Mouse (Mus musculus): ENCODE data around the gene Lin54. TPM values are rescaled to one million over a fixed set of nuclear protein-coding genes. Genes with fewer than 3 reads are reported as not detected.
A peak's percentile ranks its signal among the peaks of the same experiment; 100 is the strongest.

The Lin54 gene
- polyA plus RNA-seq, 1 experiment from 2014 or later: 13.0 TPM

GRCm38 (mm10) chr5:100518049-100519026, 17.9 kb upstream of the Lin54 start, which contains the start of gene Cops4:
TSS of gene Cops4 (plus strand) at chr5:100518309.
- WGBS: under 1% methylated on average over 64 of the region's 64 CpGs
- Histone ChIP-seq H3K4me3 (peak within 1 kb of the TSS; percentile 87), H3K4me1 (replicated peaks) (peaks cover 17% of the 10 kb centered on the region), H3K27me3 (ENCODE audit: insufficient read depth, poor library complexity, severe bottlenecking) (no peaks in the 10 kb centered on the region), H3K36me3 (peaks cover 11% of the 10 kb centered on the region), H3K27ac (peak within 1 kb of the TSS; percentile 94), H3K9me3 (no peaks in the 10 kb centered on the region)
- peak; percentile 97 for DNase-seq (ENCODE audit: low spot score)

- DNase-seq (ENCODE audit: low spot score): no peak
- Histone ChIP-seq H3K27me3 (ENCODE audit: insufficient read depth, poor library complexity, severe bottlenecking) (no peaks in the 10 kb centered on the region), H3K4me3 (no peak overlapping the region), H3K9me3 (no peaks in the 10 kb centered on the region), H3K27ac (no peak overlapping the region), H3K4me1 (replicated peaks) (peaks cover 2% of the 10 kb centered on the region; the same call in 1 of the 2 replicates), H3K36me3 (no peaks in the 10 kb centered on the region)
These were observed 12.1 kb upstream of the Lin54 start for GRCm38 (mm10) chr5:100512576-100512975.

- DNase-seq (ENCODE audit: low spot score): no peak
- H3K27ac ChIP-seq: no peak overlapping the region
- WGBS: 77% methylated on average over 11 of the region's 11 CpGs
- no peaks in the 10 kb centered on the region for H3K27me3 ChIP-seq (ENCODE audit: insufficient read depth, poor library complexity, severe bottlenecking)
- no peak overlapping the region for H3K4me3 ChIP-seq
- H3K9me3 ChIP-seq: no peaks in the 10 kb centered on the region
- no peaks in the 10 kb centered on the region for H3K36me3 ChIP-seq
- no peaks in the 10 kb centered on the region for H3K4me1 ChIP-seq (replicated peaks)
These were observed 8.8 kb upstream of the Lin54 start for GRCm38 (mm10) chr5:100509247-100509646.

- H3K27me3 ChIP-seq (ENCODE audit: insufficient read depth, poor library complexity, severe bottlenecking): no peaks in the 10 kb centered on the region
- WGBS: 88% methylated on average over 4 of the region's 4 CpGs
- peak overlapping the region; percentile 89 for H3K27ac ChIP-seq
- no peaks in the 10 kb centered on the region for H3K9me3 ChIP-seq
- H3K36me3 ChIP-seq: no peaks in the 10 kb centered on the region
- H3K4me1 ChIP-seq (replicated peaks): peaks cover 24% of the 10 kb centered on the region
- no peak for DNase-seq (ENCODE audit: low spot score)
- no peak overlapping the region; the same call in 1 of the 2 replicates for H3K4me3 ChIP-seq
These were observed 828 bp upstream of the Lin54 start for GRCm38 (mm10) chr5:100501267-100501666.

GRCm38 (mm10) chr5:100499831-100500304, 571 bp downstream of the Lin54 start:
- Histone ChIP-seq H3K36me3 (no peaks in the 10 kb centered on the region), H3K9me3 (no peaks in the 10 kb centered on the region), H3K27me3 (ENCODE audit: insufficient read depth, poor library complexity, severe bottlenecking) (no peaks in the 10 kb centered on the region), H3K4me1 (replicated peaks) (peaks cover 24% of the 10 kb centered on the region), H3K27ac (peak overlapping the region; percentile 89), H3K4me3 (peak overlapping the region; percentile 87)
- 4% methylated on average over 41 of the region's 41 CpGs for WGBS
- DNase-seq (ENCODE audit: low spot score): peak; percentile 64

GRCm38 (mm10) chr5:100499243-100499642, 1.2 kb downstream of the Lin54 start:
- no peak for DNase-seq (ENCODE audit: low spot score)
- Histone ChIP-seq H3K9me3 (no peaks in the 10 kb centered on the region), H3K27me3 (ENCODE audit: insufficient read depth, poor library complexity, severe bottlenecking) (no peaks in the 10 kb centered on the region), H3K4me3 (peak overlapping the region; percentile 87), H3K4me1 (replicated peaks) (peaks cover 24% of the 10 kb centered on the region), H3K36me3 (no peaks in the 10 kb centered on the region), H3K27ac (peak overlapping the region; percentile 89; the same call in 1 of the 2 replicates)
- WGBS: 36% methylated on average over 2 of the region's 2 CpGs

GRCm38 (mm10) chr5:100498436-100499180, 1.8 kb downstream of the Lin54 start:
- no peaks in the 10 kb centered on the region for H3K9me3 ChIP-seq
- DNase-seq (ENCODE audit: low spot score): peak; percentile 79
- H3K4me1 ChIP-seq (replicated peaks): peaks cover 24% of the 10 kb centered on the region
- no peaks in the 10 kb centered on the region for H3K27me3 ChIP-seq (ENCODE audit: insufficient read depth, poor library complexity, severe bottlenecking)
- peak overlapping the region; percentile 87 for H3K4me3 ChIP-seq
- H3K36me3 ChIP-seq: no peaks in the 10 kb centered on the region
- 1% methylated on average over 46 of the region's 46 CpGs for WGBS
- peak overlapping the region; percentile 90 for H3K27ac ChIP-seq

GRCm38 (mm10) chr5:100491704-100492103, 8.7 kb downstream of the Lin54 start:
- Histone ChIP-seq H3K4me3 (no peak overlapping the region), H3K4me1 (replicated peaks) (0 out of 2 replicates have a peak, but pooled peaks cover 6% of the 10 kb centered on the region), H3K36me3 (peaks cover 3% of the 10 kb centered on the region; the same call in 1 of the 2 replicates), H3K27ac (no peak overlapping the region), H3K9me3 (no peaks in the 10 kb centered on the region), H3K27me3 (ENCODE audit: insufficient read depth, poor library complexity, severe bottlenecking) (no peaks in the 10 kb centered on the region)
- WGBS: 48% methylated on average over 4 of the region's 4 CpGs
- DNase-seq (ENCODE audit: low spot score): no peak

- H3K4me3 ChIP-seq: no peak overlapping the region
- WGBS: 94% methylated on average over 2 of the region's 2 CpGs
These were observed 11.1 kb downstream of the Lin54 start for GRCm38 (mm10) chr5:100489340-100489739.

GRCm38 (mm10) chr5:100488231-100488630, 12.2 kb downstream of the Lin54 start:
- Histone ChIP-seq H3K27ac (no peak overlapping the region), H3K9me3 (no peaks in the 10 kb centered on the region), H3K4me3 (no peak overlapping the region), H3K36me3 (peaks cover 28% of the 10 kb centered on the region), H3K27me3 (ENCODE audit: insufficient read depth, poor library complexity, severe bottlenecking) (no peaks in the 10 kb centered on the region), H3K4me1 (replicated peaks) (0 out of 2 replicates have a peak, but pooled peaks cover 6% of the 10 kb centered on the region)
- whole genome bisulfite sequencing: 95% methylated on average over 3 of the region's 3 CpGs
- no peak for DNase-seq (ENCODE audit: low spot score)

More at GRCm38 (mm10) chr5:100489340-100489739, 11.1 kb downstream of the Lin54 start:
- H3K27ac ChIP-seq: no peak overlapping the region
- H3K4me1 ChIP-seq (replicated peaks): 0 out of 2 replicates have a peak, but pooled peaks cover 6% of the 10 kb centered on the region
- H3K9me3 ChIP-seq: no peaks in the 10 kb centered on the region
- no peak for DNase-seq (ENCODE audit: low spot score)
- H3K27me3 ChIP-seq (ENCODE audit: insufficient read depth, poor library complexity, severe bottlenecking): no peaks in the 10 kb centered on the region
- peaks cover 17% of the 10 kb centered on the region for H3K36me3 ChIP-seq

- Histone ChIP-seq H3K36me3 (peaks cover 30% of the 10 kb centered on the region), H3K4me1 (replicated peaks) (0 out of 2 replicates have a peak, but pooled peaks cover 6% of the 10 kb centered on the region), H3K27me3 (ENCODE audit: insufficient read depth, poor library complexity, severe bottlenecking) (no peaks in the 10 kb centered on the region), H3K4me3 (no peak overlapping the region), H3K27ac (no peak overlapping the region), H3K9me3 (no peaks in the 10 kb centered on the region)
- WGBS: 91% methylated on average over 2 of the region's 2 CpGs
- no peak for DNase-seq (ENCODE audit: low spot score)
These were observed 13.3 kb downstream of the Lin54 start for GRCm38 (mm10) chr5:100487120-100487519.

- no peak for DNase-seq (ENCODE audit: low spot score)
- Histone ChIP-seq H3K27ac (no peak overlapping the region), H3K4me1 (replicated peaks) (no peaks in the 10 kb centered on the region), H3K27me3 (ENCODE audit: insufficient read depth, poor library complexity, severe bottlenecking) (no peaks in the 10 kb centered on the region), H3K4me3 (no peak overlapping the region), H3K9me3 (no peaks in the 10 kb centered on the region), H3K36me3 (peaks cover 43% of the 10 kb centered on the region)
These were observed 16.9 kb downstream of the Lin54 start for GRCm38 (mm10) chr5:100483569-100483968.

Data from hindbrain, embryonic 10.5 days (tissue).